Mouse (Mus musculus) bone marrow macrophage, adult 2 months (primary cell): ENCODE results near the gene Osm.

Source experiments
- CTCF ChIP-seq: IDR thresholded peaks from 2 replicates; pipeline ENCODE4 v1.5.1; 2012; ENCODE audit warnings: low read depth, mild to moderate bottlenecking, low read length, moderate library complexity
- POLR2A ChIP-seq: IDR thresholded peaks from 2 replicates; pipeline ENCODE4 v1.6.1; 2012; ENCODE audit warnings: mild to moderate bottlenecking, low read depth, low read length, borderline replicate concordance

DNA sequence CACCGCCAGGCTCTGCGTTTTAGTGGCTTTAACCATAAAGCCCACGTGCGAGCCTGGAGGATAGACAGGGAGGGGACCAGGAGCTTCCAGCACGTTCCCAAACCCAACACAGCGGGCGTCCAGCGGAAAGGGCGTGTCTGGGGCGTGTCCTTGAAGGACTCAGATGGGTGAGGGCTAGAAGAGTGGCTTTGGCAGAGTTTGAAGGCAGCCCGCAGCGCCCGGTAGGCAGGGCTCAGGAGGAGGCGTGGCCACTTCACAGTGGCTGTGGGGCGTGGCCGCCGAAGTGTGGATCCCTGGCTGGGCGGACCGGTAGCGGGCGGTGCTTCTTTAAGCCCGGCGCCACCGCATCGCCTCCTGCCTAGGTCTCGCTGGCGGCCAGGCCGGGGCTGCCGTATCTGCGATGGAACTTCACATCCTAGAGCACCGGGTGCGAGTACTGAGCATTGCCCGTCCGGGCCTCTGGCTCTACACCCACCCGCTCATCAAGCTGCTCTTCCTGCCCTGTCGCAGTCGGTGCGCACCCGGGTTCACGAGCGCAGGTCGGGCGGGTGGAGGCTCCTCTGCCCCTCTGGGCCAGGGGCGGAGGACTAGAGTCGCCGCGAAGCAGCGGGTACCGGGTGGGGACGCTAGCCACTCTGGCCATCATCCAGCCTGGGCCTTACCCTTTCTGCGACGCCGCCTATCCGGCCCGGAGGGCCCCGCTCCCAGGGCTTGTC lies 18.1 kb upstream of the Osm start, which contains the start of gene Castor1:
- no peak for TF ChIP-seq CTCF
- TF ChIP-seq POLR2A: no peak
